Mouse (Mus musculus) urinary bladder, postnatal 14 days (tissue): Measurements from ENCODE around the gene Fam43a.
A peak's percentile ranks its signal among the peaks of the same experiment; 100 is the strongest.

Experiments
- DNase-seq: peaks from one replicate; pipeline ENCODE4 v3.0.0; 2021; ENCODE audit warnings: low spot score

The Fam43a gene

DNA sequence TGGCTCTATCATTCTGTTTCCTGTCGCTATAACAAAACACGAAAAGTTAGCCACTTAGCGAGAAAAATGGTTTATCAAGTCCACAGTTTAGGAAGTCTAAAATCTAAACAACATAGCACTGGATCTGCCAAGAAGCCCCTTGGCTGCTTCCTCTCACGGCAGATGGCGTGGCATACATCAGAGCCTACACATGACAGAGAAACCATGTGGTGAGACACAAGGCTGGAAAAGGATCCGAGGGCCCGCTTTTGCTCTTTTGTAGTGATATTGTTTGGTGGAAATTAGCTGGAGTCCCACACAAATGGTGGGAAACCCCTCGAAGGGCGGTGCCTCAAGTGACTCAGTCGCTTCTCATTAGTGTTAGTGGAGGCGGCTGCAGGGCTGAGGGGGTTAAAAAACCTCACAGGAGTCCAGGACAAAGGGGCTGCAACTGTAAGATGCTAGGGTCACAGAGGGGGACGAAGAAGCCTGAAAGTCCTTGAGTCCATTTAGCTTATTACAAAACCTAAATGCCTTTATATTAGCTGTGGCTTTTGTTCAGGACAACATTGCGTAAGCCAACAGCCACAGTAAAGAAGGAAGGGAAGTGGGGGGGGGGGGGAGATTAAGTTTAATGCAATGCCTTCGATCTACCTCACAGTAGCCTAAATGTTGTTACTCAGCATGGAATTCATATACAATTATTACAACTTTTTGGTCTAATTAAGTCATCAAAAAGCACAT, 3.5 kb upstream of the Fam43a start:
- DNase-seq = no peak

DNA sequence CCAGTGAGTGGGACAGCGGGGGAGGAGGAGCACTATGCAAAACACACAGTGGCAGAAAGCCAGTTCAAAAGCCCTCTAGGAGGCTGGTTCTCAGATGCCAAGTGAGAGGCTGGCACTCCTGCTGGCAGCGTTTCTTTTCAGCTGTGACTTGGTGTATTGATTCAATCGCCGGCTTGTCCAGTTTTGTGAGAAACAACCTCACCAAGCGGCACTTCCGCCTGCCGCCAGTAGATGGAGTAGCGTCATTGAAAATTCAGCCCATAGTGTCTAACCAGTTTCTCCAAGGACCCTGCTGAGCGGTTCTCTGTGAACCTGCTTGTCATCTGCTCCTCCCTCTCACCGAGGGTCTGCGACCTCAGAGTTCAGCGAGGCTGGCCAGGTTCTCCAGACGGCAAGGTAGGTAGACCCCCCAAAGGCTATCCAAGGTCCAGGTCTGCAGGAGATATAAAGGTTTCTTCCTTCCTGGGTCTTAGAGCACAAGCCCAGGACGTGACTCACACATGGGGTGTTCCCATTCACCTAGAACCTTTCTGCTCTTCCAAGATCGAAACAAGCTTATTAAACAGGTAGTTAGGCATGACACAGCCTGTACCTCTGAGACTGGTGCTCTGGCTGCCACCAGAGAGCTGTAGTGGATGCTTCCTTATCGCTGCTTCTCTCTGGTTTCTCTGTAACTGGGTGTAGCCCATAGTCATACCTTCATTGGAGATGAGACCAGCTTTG, 2.4 kb upstream of the Fam43a start:
- DNase-seq = peak; percentile 93

GRCm38 (mm10) chr16:30600431-30601045, 1.0 kb downstream of the Fam43a start:
- peak; percentile 71 for DNase-seq

DNA sequence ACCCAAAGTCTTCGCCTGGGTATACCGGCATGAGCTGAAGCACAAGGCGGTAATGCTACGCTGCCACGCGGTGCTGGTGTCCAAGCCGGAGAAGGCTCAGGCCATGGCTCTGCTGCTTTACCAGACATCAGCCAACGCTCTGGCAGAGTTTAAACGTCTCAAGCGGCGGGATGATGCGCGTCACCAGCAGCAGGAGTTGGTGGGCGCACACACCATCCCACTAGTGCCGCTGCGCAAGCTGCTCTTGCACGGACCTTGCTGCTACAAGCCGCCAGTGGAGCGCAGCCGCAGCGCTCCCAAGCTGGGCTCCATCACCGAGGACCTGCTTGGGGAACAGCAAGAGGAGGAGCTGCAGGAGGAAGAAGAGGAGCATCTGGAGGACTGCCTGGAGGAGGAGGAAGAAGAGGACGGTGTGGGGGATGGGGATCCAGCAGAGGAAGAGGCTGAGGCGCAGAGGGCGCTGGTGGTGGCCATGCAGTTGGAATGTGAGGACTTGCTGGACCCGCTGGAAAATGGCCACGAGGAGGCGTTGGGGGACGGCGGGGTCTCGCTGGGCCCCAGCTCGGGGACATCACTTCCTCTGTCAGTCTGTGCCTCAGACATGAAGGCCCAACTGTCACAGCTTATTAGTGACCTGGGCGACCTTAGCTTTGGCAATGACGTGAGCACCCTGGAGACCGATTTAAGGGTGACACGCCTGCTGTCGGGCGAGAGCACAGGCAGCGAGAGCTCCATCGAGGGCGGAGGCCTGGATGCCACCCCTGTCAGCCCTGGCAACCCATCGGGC, 1.7 kb downstream of the Fam43a start:
- DNase-seq = peak; percentile 41

GRCm38 (mm10) chr16:30601946-30602345, 2.4 kb downstream of the Fam43a start:
- DNase-seq = no peak

- DNase-seq = no peak
These were observed 3.4 kb downstream of the Fam43a start for GRCm38 (mm10) chr16:30602684-30603530.

GRCm38 (mm10) chr16:30603531-30603842, 4.0 kb downstream of the Fam43a start:
- no peak for DNase-seq

DNA sequence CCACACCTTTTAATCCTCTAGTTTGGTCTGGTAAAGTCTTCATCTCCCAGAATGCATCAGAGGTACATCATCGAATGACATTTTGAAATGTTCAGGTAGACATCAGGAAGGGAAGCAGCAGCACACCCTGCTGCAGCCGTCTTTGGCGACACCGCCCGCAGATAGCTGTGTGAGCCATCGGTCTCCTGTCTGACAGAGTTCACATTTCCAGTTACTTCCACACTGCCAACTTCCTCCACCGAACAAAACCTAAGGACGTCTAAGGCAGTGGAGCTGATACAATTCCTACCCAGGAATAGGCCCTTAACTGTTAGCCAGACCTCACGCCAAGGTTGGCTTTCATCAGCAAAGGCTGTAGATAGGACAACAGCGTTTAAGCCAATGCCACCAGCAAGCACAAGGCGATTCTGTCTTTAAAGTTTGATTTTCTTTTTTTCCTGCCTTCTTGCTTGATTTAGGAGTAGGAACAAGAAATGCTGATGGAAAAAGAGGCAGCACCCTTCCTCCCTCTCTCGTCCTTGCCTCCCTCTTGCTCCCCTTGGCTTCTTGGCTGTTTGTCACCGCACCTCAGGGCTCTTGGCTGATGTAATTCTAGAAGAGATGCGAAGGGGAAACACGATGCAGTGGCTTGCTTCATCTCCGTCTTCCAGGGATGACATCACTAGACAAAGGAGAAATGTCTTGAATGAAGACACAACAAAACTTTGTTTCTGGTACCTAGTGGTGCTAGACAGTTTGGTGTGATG, 4.7 kb downstream of the Fam43a start:
- DNase-seq = no peak

DNA sequence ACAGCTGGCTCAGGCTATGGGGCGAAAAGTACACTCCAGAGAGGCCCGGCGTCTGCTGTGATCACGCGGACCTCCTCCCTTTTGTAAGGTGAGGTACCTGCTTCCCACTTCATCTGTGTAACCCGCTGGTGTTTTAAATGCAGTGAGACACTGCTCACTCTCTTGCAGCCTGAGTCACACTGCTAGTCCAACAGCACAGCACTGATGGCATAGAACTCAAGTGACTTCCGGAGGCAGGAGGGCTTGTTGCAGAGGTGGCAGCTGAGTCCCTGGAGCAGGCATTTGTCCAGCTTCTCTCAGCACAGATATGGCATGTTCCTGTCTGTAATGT, 5.2 kb downstream of the Fam43a start:
- DNase-seq = no peak

DNA sequence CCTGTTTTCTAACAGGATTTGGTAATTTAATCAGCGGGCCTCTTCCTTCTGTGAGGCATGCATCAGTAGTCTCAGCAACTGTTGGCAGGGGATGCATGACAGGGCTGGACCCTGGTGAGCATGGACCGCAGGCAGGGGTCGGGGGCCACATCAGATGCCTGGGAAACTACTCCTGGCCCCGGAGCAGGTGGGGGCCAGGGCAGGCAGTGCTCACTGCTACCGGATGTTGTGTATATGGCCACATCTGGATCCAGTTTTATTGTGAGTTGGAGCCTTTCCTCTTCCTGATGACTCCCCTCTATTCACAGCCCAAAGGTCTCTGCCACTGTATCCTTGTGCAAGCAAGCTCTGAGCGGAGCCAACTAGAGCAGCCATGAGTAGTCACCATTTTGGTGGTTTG, 6.0 kb downstream of the Fam43a start:
- no peak for DNase-seq

DNA sequence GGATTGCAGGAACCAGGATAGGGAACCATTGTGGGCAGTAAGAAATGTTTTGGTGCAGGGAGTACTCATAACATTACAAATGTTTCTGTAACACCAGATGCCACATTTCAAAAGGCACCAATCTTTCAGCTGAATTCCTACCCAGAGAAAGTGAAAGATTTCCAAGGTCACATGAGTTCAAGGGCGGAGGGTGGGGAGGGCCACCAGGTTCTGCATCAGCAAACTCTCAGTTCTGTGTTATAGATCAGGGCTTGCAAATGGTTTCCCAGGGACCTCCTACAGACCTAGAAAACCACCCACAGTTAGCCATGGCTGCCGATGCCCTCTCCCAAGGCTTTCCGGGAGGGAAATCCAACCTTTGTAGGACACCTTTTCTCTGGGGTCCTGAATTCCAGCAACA, 8.3 kb downstream of the Fam43a start:
- DNase-seq = no peak

GRCm38 (mm10) chr16:30611331-30611730, 11.8 kb downstream of the Fam43a start:
- DNase-seq = no peak

- no peak for DNase-seq
These were observed 13.6 kb downstream of the Fam43a start for GRCm38 (mm10) chr16:30613122-30613521.

DNA sequence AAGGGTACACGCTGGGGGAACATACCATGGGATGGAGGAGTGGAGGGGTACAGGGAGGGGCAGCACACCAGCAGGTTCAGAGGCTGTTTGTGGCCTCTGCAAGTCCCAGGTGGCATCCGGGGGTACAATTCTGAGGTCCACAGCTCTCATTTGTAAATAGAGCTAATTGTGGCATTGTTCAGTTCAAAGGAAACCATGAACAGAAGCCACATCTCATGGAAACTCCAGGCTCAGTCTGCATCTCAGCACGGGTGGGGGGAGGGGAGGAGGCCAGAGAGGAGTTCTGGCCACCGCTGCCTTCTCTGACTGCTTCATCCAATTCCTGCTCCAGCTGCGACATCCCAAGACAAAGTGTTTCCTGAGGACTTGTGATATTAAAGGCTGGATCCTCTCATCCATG, 14.6 kb downstream of the Fam43a start:
- DNase-seq = no peak

- DNase-seq = no peak
These were observed 15.3 kb downstream of the Fam43a start for GRCm38 (mm10) chr16:30614705-30615317.

DNA sequence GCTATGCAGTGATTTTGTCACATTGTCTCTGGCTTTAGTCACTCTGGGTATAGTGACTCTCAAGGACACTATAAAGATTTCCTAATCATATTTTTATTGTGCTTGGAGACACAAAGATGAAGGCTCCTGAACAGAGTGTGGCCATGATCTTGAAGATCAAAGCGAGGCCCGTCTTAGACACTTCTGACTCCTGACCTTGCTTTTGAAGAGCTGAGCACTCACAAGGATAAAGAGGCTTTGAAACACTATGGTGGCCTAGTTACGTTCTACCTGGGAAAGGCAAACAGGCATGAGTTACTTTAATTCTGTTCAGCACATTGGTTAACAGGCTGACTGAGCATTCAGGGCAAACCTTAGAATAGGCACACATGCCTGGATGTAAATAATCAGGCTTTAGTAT, 16.8 kb downstream of the Fam43a start:
- DNase-seq = no peak

DNA sequence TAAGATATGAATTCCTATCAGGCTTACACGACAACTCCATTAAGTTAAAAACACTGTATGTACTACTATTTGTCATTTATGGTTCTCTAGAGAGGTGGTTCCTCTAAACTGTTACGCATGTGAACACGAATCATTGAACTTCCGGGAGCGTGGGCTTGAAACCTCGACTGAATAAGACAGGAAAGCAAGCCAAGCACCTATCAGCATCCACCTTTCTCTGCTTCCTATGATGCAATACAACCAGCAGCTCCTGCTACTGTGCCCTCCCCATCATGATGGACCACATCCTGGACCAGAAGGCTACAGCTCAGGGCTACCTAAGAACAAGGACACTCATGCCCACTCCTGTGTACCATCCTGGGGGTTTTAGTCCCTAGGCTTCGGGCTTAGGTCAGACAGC, 24.1 kb downstream of the Fam43a start:
- DNase-seq = no peak

- DNase-seq = no peak
These were observed 25.1 kb downstream of the Fam43a start for GRCm38 (mm10) chr16:30624640-30625039.

DNA sequence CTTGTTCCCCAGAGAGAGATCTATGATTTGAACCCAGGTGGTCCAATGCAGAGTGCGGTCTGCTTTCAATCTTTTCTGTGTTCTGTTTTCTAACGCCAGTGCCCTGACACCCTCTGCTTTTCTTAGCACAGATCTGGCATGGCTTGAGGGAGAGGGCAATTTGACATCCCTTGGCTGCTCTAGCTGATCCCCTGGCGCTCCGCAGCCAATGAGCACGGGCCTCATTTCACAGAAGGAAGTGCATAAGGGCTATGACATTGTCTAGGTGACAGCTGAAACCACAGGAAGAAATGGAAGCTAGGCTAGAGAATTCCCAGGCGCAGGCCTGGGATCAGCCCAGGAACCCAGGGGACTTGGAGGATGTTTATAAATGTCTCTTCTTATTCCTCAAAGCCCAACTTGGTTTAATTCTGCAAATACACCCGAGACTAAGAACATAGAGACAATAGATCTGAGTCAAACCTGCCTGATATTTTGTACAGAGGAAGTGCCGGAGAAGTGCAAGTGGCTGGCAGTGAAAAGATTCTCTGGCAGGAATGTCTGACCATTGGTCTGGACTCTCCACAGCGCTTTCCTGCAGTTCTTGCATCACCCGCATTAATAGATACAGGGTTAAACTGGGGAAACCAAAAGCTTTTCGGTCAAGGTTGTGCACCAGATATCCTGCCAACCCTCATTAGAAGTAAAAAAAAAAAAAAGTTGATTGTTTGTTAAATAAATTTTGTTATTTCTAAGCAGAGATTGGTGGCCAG, 28.2 kb downstream of the Fam43a start:
- no peak for DNase-seq

DNA sequence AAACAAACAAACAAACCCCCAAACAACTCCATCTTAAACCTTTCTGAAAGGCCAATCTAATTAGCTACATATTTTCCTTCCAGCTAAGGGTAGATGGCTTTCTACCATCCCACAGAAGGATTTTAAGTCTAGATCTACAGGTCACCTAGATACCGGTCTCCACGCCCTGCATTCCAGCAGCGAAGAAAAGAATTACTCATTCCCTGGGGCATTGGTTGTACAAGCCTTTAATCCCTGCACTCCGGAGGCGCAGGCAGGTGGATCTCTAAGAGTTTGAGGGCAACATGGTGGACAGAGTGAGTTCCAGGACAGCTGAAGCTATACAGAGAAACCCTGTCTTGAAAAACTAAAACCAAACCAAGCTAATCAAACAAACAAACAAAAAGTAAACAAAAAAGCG, 28.9 kb downstream of the Fam43a start:
- DNase-seq = no peak
